Mouse (Mus musculus) heart, postnatal 25 days (tissue): ENCODE results near the gene Tpd52l2. TPM values are rescaled to one million over a fixed set of nuclear protein-coding genes. Genes with fewer than 3 reads are reported as not detected.

ENCODE experiments used
- DNase-seq: peaks from one replicate; pipeline ENCODE4 v3.0.0; 2022; ENCODE audit warnings: low spot score
- intact Hi-C: fragments of 180-260 bp; cut with DNase I; formaldehyde crosslinking; loops from one replicate; pipeline ENCODE4 v1.15.1; 2025
- total RNA-seq, 2 experiments: library from RNA; stranded (reverse); gene quantifications; 2 replicates each; pipeline ENCODE4 v1.2.3; 2021

Gene Tpd52l2
- 10 to 100 TPM; 59.7 to 66.0 TPM for total RNA-seq

DNA sequence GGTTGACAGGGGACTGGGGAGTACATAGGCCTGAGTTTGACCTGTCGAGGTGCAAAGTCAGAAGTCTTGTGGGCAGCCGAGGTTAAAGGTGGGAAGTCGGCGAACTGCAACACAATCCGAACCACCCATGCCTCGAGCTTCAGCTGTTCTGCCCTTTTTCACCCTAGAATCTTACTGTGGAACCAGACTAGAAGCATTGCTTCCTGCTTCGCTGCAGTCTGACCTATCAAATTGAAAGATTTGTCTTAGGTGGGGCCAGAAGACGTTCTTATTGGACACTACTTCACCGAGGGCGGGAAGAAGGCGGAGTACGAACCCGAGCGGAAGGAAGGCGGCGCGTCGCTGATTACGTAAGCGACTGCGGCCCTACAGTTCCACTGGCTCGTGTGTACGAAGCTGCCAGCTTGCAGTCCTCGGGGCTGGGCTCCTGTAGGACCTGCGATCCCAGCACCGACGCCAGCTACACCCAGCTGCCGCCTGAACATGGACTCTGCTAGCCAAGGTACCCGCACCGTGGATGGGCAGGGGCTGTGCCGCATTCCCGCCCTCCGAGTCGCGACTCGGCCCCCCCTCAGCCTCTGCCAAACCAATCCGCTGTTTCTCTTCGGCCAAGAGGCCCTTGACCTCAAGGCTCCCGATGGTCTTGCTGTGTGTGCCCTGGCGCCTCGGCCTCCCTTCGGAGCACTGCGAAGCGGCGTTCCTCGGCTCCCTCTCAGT, at the start of gene Tpd52l2:
Tpd52l2 (plus strand) TSS at position 312 of the 717 bp plus-strand sequence.
- DNase-seq, result peak; percentile 88
- intact Hi-C loops, result loop anchor here (1.0 to 2.0 kb wide), 2 partner anchors 86 to 104 kb away; no protein-coding TSS in a partner anchor

GRCm38 (mm10) chr2:181452181-181452580, 44.8 kb upstream of the Tpd52l2 start:
- intact Hi-C loops, result loop anchor here (5.0 kb wide), 1 partner anchor 35 kb away; no protein-coding TSS in a partner anchor
- DNase-seq, result no peak

- intact Hi-C loops, result loop anchor here (5.0 kb wide), 1 partner anchor 36 kb away; no protein-coding TSS in a partner anchor
These were observed 43.7 kb upstream of the Tpd52l2 start for GRCm38 (mm10) chr2:181453274-181453673.

GRCm38 (mm10) chr2:181455899-181456298, 41.0 kb upstream of the Tpd52l2 start:
- intact Hi-C loops, result no loop called here
- no peak for DNase-seq

More at GRCm38 (mm10) chr2:181453274-181453673, 43.7 kb upstream of the Tpd52l2 start:
- DNase-seq, result no peak

GRCm38 (mm10) chr2:181457831-181458230, 39.1 kb upstream of the Tpd52l2 start:
- no peak for DNase-seq
- intact Hi-C loops, result loop anchor here (2.0 kb wide), 1 partner anchor 37 kb away; no protein-coding TSS in a partner anchor

DNA sequence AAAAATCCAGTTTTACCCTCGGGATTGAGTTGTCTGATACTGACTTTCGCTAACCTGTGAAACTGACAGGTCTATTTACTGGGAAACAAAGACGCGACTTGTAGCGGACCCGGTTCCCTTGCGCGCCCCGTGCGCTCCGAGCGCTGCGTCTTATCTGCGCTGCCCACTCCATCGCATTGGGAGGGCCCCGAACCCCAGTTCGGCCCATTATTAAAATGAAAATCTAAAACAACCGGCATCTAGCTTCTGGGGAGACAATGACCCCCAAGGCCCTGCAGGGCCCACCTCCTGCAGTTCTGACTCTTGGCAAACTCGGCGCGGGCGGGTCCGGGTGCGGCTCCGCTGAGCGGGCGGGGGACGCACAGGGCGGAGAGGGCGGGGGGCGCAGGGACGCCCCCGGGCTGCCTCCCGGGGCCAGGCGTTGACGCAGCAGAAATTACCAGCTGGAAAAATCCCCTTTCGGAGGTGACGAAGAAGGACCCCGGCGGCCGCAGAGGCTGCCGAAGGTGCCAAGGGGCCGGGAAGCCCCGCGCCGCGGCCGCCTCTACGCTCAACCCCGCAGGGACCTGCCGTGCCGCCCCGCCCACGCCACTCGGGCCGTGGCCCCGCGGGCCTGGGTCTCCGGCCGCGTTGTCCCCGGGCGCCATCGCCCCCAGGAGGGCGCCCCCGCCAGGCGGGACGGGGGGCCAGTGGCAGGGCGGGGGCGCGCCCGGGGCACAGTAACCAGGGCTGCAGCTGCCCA, 38.4 kb upstream of the Tpd52l2 start:
- intact Hi-C loops, result loop anchor here (2.0 kb wide), 1 partner anchor 36 kb away; no protein-coding TSS in a partner anchor
- peak; percentile 28 for DNase-seq

DNA sequence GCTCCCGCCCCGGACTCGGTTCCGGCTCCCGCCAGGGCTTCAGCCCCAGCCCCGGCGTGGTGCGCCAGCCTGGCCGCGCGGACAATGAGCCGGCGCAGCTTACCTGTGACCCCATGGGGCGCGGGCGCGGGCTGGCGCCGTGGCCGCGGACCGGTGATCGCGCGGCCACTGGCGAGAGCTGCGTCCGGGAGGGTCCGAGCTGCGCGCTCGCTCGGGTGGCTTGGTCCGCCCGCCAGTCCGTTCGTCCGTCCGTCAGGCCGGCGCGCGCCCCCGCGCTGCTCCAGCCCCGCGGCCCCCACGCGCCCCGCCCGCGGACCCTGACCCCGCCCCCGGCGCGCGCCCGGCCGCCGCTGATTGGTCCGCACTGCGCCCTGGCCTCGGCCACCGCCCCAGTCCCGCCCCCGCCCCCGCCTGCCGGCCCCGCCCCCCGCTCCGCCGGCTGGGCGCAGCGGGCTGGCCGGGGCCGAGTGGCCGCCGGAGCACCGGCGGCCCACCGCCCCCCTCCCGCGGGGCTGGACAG, 37.7 kb upstream of the Tpd52l2 start, which contains the start of gene Zbtb46:
Zbtb46 (minus strand) TSS at position 274 of the 520 bp plus-strand sequence.
- intact Hi-C loops, result loop anchor here (2.0 kb wide), 1 partner anchor 36 kb away; no protein-coding TSS in a partner anchor
- peak; percentile 80 for DNase-seq

- DNase-seq, result peak; percentile 71
- intact Hi-C loops, result loop anchor here (2.0 kb wide), 2 partner anchors 27 to 35 kb away; no protein-coding TSS in a partner anchor
These were observed 37.0 kb upstream of the Tpd52l2 start for GRCm38 (mm10) chr2:181459673-181460621.

DNA sequence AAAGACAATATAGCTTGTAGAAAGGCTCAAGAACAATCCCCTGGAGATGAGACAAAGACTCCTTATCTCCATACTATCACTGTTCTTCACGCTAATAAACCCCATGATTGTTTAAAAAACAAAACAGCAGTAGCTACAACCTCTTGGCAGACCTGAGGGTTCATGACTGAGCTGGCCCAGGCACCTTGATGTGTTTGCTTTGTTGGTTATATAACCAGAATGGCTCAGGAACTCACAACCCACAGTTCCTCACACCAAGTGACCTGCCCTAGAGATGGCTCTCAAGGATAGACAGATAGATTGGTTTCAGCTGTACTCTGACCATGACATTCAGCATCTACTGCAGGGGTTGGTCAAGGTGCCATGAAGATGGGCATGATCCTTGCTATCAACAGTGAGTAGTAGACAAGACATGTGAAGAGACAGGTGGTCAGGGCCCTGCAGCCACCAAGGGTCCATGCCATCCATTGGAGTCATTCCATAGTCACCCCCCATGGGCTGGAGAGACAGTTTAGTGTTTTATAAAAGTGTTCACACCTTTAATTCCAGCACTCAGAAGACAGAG, 35.3 kb upstream of the Tpd52l2 start:
- DNase-seq, result no peak
- intact Hi-C loops, result loop anchor here (2.0 kb wide), 1 partner anchor 25 kb away; no protein-coding TSS in a partner anchor

DNA sequence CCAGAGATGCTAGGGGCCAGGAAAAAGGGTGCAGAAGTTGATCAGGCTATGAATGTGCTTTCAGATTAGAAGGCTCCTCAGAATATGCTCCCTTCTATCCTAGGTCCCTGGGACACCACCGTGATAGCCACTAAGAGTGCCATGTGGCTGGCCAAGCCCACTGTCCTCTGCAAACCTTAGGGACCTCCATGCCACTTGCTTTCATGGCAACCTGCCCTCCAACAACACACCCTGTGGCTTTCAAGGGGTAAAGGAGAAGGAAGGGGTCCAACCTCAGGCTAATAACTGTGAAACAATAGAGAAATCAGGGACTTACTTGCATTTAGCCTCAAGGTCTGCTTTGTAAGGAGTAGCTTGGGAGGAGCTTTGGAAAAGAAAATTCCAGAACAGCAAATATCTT, 34.3 kb upstream of the Tpd52l2 start:
- no peak for DNase-seq
- intact Hi-C loops, result no loop called here

DNA sequence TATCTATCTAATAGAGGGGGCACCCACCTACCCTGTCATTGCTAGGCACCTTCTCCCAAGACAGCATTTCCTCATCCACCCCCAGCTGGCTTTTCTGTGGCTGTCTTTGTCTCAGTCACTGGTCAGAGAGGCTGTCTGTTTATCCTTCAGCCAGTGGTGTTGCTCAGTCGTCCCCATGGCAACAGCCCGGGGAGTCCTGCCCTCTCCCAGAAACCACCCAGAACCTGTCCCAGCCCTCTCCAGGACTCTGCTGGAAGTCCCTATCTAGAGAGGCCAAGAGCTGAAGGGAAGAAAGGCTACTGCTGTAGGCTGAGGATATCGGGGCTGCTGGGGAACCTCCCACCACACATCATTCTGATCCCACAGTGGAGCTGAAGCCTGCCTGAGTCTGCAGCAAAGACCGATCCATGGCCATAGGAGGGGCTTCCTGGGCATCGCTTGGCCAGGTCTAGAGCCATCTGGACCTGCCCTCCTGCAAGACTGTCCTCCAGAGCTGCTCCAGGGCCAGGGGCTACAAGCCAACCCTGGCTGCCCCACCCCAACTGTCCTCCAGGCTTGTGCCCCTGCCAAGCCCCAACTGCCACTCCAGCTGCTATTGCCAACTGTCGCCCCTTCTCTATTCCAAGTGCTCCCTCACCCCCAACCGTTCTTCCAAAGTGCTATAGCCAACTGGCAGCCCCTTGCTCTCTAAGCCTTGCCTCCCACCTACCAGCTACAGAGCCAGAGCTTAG, 33.8 kb upstream of the Tpd52l2 start:
- DNase-seq, result peak; percentile 38
- intact Hi-C loops, result no loop called here

DNA sequence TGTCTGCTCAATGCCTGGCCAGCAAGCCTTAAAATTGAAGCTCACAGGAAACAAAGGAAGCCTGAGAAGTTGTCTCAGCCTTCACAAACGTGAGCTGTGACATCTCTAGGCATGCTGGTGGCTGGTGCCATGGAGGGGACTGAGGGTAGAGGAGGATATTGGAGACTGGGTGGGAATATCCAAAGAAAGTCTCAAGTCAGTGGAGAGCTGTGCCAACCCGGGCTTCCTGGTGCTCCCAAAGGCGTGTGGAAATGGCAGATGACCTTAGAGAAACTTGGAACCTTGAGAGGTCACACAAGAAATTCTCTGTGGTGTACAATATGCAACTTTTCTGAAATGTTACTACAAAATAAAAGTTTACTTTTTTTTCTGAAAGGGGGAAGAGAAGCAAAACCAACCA, 31.5 kb upstream of the Tpd52l2 start:
- intact Hi-C loops, result no loop called here
- no peak for DNase-seq

- no peak for DNase-seq
- intact Hi-C loops, result no loop called here
These were observed 26.7 kb upstream of the Tpd52l2 start for GRCm38 (mm10) chr2:181470285-181470684.

GRCm38 (mm10) chr2:181471246-181471645, 25.7 kb upstream of the Tpd52l2 start:
- DNase-seq, result peak; percentile 64
- intact Hi-C loops, result no loop called here

DNA sequence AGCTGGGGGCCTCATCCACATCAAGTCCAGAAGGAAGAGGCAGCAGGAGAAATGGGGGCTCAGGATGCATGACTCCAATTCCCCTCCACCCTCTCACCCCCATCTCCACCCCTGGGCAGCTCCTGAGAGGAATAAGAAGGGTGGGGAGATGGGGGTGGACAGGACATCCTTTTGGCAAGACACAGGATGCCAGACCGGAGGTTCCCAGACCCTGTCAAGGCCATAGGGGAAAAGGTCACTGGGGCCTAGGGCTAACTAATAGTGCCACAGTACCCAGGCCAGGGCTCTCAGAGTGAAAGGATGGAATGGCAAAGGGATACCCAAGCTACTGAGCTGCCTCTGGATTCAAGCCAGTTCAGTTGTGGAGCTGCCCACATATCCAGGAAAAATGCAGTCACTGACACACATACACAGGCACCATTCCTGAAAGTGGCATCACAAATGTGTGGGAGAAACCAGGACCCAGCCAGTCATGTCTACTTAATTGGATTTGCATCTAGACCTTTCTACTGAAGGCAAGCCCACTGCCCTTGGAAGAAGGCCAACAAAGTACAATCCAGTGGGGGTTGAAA, 24.6 kb upstream of the Tpd52l2 start:
- intact Hi-C loops, result no loop called here

GRCm38 (mm10) chr2:181483120-181483519, 13.8 kb upstream of the Tpd52l2 start:
- no peak for DNase-seq
- intact Hi-C loops, result loop anchor here (10.0 kb wide), 1 partner anchor 192 kb away; the partner anchor contains the start of gene Sox18

More for the DNA sequence above, 24.6 kb upstream of the Tpd52l2 start:
- no peak for DNase-seq

DNA sequence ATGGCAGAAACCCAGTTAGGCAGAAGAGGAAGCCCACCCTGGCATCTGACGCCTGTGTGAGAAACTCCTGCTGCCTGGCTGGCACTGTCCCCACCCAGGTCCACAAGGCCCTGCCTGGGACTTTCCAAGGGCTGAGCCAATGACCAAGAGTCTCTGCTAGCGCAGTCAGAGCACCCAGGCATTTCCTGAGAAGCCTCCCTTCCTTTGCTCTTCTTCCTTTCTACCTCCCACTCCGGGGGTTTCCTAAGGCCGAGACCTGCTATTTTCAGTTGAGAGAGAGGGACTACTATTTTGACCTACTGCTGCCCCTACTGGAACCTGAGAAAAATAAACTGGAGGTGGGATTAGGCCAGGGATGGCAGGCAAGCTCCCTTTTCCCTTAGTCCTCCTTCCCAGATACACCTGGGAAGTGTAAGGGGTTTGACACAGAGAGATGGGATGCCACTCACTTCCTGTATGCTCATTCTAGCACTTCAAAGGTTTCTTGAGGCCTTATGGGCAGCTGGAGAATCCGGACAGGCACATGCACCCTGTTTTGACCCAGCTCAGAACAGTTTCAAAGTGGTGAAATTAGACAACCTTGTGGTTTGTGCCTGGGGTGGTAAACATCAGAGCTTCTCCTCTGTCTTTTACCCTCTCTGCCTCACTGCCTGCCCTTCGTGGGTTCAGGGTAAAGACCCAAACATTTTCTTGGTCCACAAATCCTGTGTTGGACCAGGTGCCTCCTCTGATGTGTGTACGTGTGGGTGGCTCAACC, 13.2 kb upstream of the Tpd52l2 start:
- peak; percentile 56 for DNase-seq
- intact Hi-C loops, result loop anchor here (10.0 kb wide), 1 partner anchor 191 kb away; the partner anchor contains the start of gene Sox18
